Mouse (Mus musculus) layer of hippocampus, adult 9-10 months (tissue): ENCODE results near the gene Sphkap.

Source experiments
- DNase-seq: peaks from one replicate; pipeline ENCODE4 v3.0.0; 2022; ENCODE audit warnings: low spot score

Sphkap gene

GRCm38 (mm10) chr1:83297137-83298076, 110.6 kb downstream of the Sphkap start:
- no peak for DNase-seq

- no peak for DNase-seq
Observed at GRCm38 (mm10) chr1:83285866-83286265, 122.1 kb downstream of the Sphkap start.

- DNase-seq: peak; percentile 78
Observed at GRCm38 (mm10) chr1:83277044-83277443, 131.0 kb downstream of the Sphkap start.

- DNase-seq: no peak
Observed at GRCm38 (mm10) chr1:83276637-83277036, 131.4 kb downstream of the Sphkap start.

- DNase-seq: no peak
Observed at GRCm38 (mm10) chr1:83251746-83252145, 156.3 kb downstream of the Sphkap start.

- DNase-seq: no peak
Observed at GRCm38 (mm10) chr1:83248235-83248746, 159.7 kb downstream of the Sphkap start.

- DNase-seq: no peak
Observed at GRCm38 (mm10) chr1:83227946-83228345, 180.1 kb downstream of the Sphkap start.

GRCm38 (mm10) chr1:83224423-83224960, 183.5 kb downstream of the Sphkap start:
- no peak for DNase-seq

- no peak for DNase-seq
Observed at GRCm38 (mm10) chr1:83223072-83223471, 184.9 kb downstream of the Sphkap start.

GRCm38 (mm10) chr1:83218260-83218659, 189.7 kb downstream of the Sphkap start:
- DNase-seq: no peak

- DNase-seq: no peak
Observed at GRCm38 (mm10) chr1:83209981-83210380, 198.0 kb downstream of the Sphkap start.
